Mouse (Mus musculus): ENCODE measurements at regions not wholly inside any gene's neighbourhood (a gene's known extent, or its start where the extent isn't known, plus 50 kb on each side); places are given as distances from the start of the nearest gene placed in this dataset.

- no peak overlapping the region for H3K4me3 ChIP-seq (ENCODE audit: low read depth, low read length)
- TF ChIP-seq POLR2A (IDR thresholded peaks at IDR 0.05; ENCODE audit: insufficient read depth, low read length) (no peak), EP300 (IDR thresholded peaks at IDR 0.05; ENCODE audit: insufficient read depth, low read depth, low read length) (no peak), CTCF (IDR thresholded peaks at IDR 0.05; ENCODE audit: low read depth, low read length) (no peak)
- H3K9ac ChIP-seq (ENCODE audit: low read depth, poor library complexity, severe bottlenecking) = no peak overlapping the region
- no peaks in the 10 kb centered on the region for H3K4me1 ChIP-seq (ENCODE audit: control insufficient read depth, insufficient read depth, low read length)
- H3K27me3 ChIP-seq (ENCODE audit: control insufficient read depth, insufficient read depth, low read length, poor library complexity, severe bottlenecking) = no peaks in the 10 kb centered on the region
- no peaks in the 10 kb centered on the region for H3K9me3 ChIP-seq (replicated peaks; ENCODE audit: control insufficient read depth, insufficient read depth, low read length, poor library complexity, severe bottlenecking)
- no peak overlapping the region for H3K27ac ChIP-seq (ENCODE audit: insufficient read depth, low read length)
- H3K36me3 ChIP-seq (ENCODE audit: control insufficient read depth, insufficient read depth, low read length, poor library complexity, severe bottlenecking) = no peaks in the 10 kb centered on the region
Observed at GRCm38 (mm10) chr16:78090155-78090554, 211.1 kb upstream of the Cxadr start.

GRCm38 (mm10) chr16:78067532-78068118, 233.7 kb upstream of the Cxadr start:
- TF ChIP-seq EP300 (IDR thresholded peaks at IDR 0.05; ENCODE audit: insufficient read depth, low read depth, low read length) = no peak
- TF ChIP-seq CTCF (IDR thresholded peaks at IDR 0.05; ENCODE audit: low read depth, low read length) = no peak
- TF ChIP-seq POLR2A (IDR thresholded peaks at IDR 0.05; ENCODE audit: insufficient read depth, low read length) = no peak

GRCm38 (mm10) chr16:78060516-78060915, 240.8 kb upstream of the Cxadr start:
- no peak for TF ChIP-seq POLR2A (IDR thresholded peaks at IDR 0.05; ENCODE audit: insufficient read depth, low read length)
- no peak for TF ChIP-seq EP300 (IDR thresholded peaks at IDR 0.05; ENCODE audit: insufficient read depth, low read depth, low read length)
- no peak for TF ChIP-seq CTCF (IDR thresholded peaks at IDR 0.05; ENCODE audit: low read depth, low read length)
- no peak overlapping the region for H3K27ac ChIP-seq (ENCODE audit: insufficient read depth, low read length)

More at GRCm38 (mm10) chr16:78067532-78068118, 233.7 kb upstream of the Cxadr start:
- Histone ChIP-seq H3K9ac (ENCODE audit: low read depth, poor library complexity, severe bottlenecking) (no peak overlapping the region), H3K4me3 (ENCODE audit: low read depth, low read length) (no peak overlapping the region), H3K9me3 (replicated peaks; ENCODE audit: control insufficient read depth, insufficient read depth, low read length, poor library complexity, severe bottlenecking) (no peaks in the 10 kb centered on the region), H3K36me3 (ENCODE audit: control insufficient read depth, insufficient read depth, low read length, poor library complexity, severe bottlenecking) (no peaks in the 10 kb centered on the region), H3K4me1 (ENCODE audit: control insufficient read depth, insufficient read depth, low read length) (no peaks in the 10 kb centered on the region), H3K27ac (ENCODE audit: insufficient read depth, low read length) (no peak overlapping the region), H3K27me3 (ENCODE audit: control insufficient read depth, insufficient read depth, low read length, poor library complexity, severe bottlenecking) (no peaks in the 10 kb centered on the region; the same call in 1 of the 2 replicates)

GRCm38 (mm10) chr16:78057549-78057948, 243.7 kb upstream of the Cxadr start:
- Histone ChIP-seq H3K27ac (ENCODE audit: insufficient read depth, low read length) (no peak overlapping the region), H3K27me3 (ENCODE audit: control insufficient read depth, insufficient read depth, low read length, poor library complexity, severe bottlenecking) (no peaks in the 10 kb centered on the region), H3K9ac (ENCODE audit: low read depth, poor library complexity, severe bottlenecking) (no peak overlapping the region), H3K9me3 (replicated peaks; ENCODE audit: control insufficient read depth, insufficient read depth, low read length, poor library complexity, severe bottlenecking) (no peaks in the 10 kb centered on the region), H3K36me3 (ENCODE audit: control insufficient read depth, insufficient read depth, low read length, poor library complexity, severe bottlenecking) (no peaks in the 10 kb centered on the region), H3K4me3 (ENCODE audit: low read depth, low read length) (no peak overlapping the region), H3K4me1 (ENCODE audit: control insufficient read depth, insufficient read depth, low read length) (no peaks in the 10 kb centered on the region)
- no peak for TF ChIP-seq CTCF (IDR thresholded peaks at IDR 0.05; ENCODE audit: low read depth, low read length)
- TF ChIP-seq EP300 (IDR thresholded peaks at IDR 0.05; ENCODE audit: insufficient read depth, low read depth, low read length) = no peak
- TF ChIP-seq POLR2A (IDR thresholded peaks at IDR 0.05; ENCODE audit: insufficient read depth, low read length) = no peak

More at GRCm38 (mm10) chr16:78060516-78060915, 240.8 kb upstream of the Cxadr start:
- Histone ChIP-seq H3K9me3 (replicated peaks; ENCODE audit: control insufficient read depth, insufficient read depth, low read length, poor library complexity, severe bottlenecking) (no peaks in the 10 kb centered on the region), H3K4me1 (ENCODE audit: control insufficient read depth, insufficient read depth, low read length) (no peaks in the 10 kb centered on the region), H3K9ac (ENCODE audit: low read depth, poor library complexity, severe bottlenecking) (no peak overlapping the region), H3K36me3 (ENCODE audit: control insufficient read depth, insufficient read depth, low read length, poor library complexity, severe bottlenecking) (no peaks in the 10 kb centered on the region), H3K4me3 (ENCODE audit: low read depth, low read length) (no peak overlapping the region), H3K27me3 (ENCODE audit: control insufficient read depth, insufficient read depth, low read length, poor library complexity, severe bottlenecking) (no peaks in the 10 kb centered on the region)

GRCm38 (mm10) chr16:78052133-78052532, 249.2 kb upstream of the Cxadr start:
- Histone ChIP-seq H3K9ac (ENCODE audit: low read depth, poor library complexity, severe bottlenecking) (no peak overlapping the region), H3K9me3 (replicated peaks; ENCODE audit: control insufficient read depth, insufficient read depth, low read length, poor library complexity, severe bottlenecking) (no peaks in the 10 kb centered on the region), H3K36me3 (ENCODE audit: control insufficient read depth, insufficient read depth, low read length, poor library complexity, severe bottlenecking) (no peaks in the 10 kb centered on the region), H3K4me1 (ENCODE audit: control insufficient read depth, insufficient read depth, low read length) (no peaks in the 10 kb centered on the region), H3K4me3 (ENCODE audit: low read depth, low read length) (no peak overlapping the region), H3K27me3 (ENCODE audit: control insufficient read depth, insufficient read depth, low read length, poor library complexity, severe bottlenecking) (no peaks in the 10 kb centered on the region), H3K27ac (ENCODE audit: insufficient read depth, low read length) (no peak overlapping the region)
- TF ChIP-seq CTCF (IDR thresholded peaks at IDR 0.05; ENCODE audit: low read depth, low read length) (no peak), POLR2A (IDR thresholded peaks at IDR 0.05; ENCODE audit: insufficient read depth, low read length) (no peak), EP300 (IDR thresholded peaks at IDR 0.05; ENCODE audit: insufficient read depth, low read depth, low read length) (no peak)

- H3K9ac ChIP-seq (ENCODE audit: low read depth, poor library complexity, severe bottlenecking) = no peak overlapping the region
- TF ChIP-seq CTCF (IDR thresholded peaks at IDR 0.05; ENCODE audit: low read depth, low read length) (no peak), EP300 (IDR thresholded peaks at IDR 0.05; ENCODE audit: insufficient read depth, low read depth, low read length) (no peak), POLR2A (IDR thresholded peaks at IDR 0.05; ENCODE audit: insufficient read depth, low read length) (no peak)
- no peaks in the 10 kb centered on the region for H3K27me3 ChIP-seq (ENCODE audit: control insufficient read depth, insufficient read depth, low read length, poor library complexity, severe bottlenecking)
- H3K4me3 ChIP-seq (ENCODE audit: low read depth, low read length) = no peak overlapping the region
- no peak overlapping the region for H3K27ac ChIP-seq (ENCODE audit: insufficient read depth, low read length)
- H3K9me3 ChIP-seq (replicated peaks; ENCODE audit: control insufficient read depth, insufficient read depth, low read length, poor library complexity, severe bottlenecking) = no peaks in the 10 kb centered on the region
- H3K4me1 ChIP-seq (ENCODE audit: control insufficient read depth, insufficient read depth, low read length) = no peaks in the 10 kb centered on the region
- no peaks in the 10 kb centered on the region for H3K36me3 ChIP-seq (ENCODE audit: control insufficient read depth, insufficient read depth, low read length, poor library complexity, severe bottlenecking)
Observed at GRCm38 (mm10) chr16:78040149-78040920, 261.0 kb upstream of the Cxadr start.

Measured in ES-Bruce4 (cell line).